Mouse (Mus musculus) urinary bladder, postnatal 14 days (tissue): ENCODE data around the gene Blvrb.

Source experiments
- DNase-seq: peaks from one replicate; pipeline ENCODE4 v3.0.0; 2021; ENCODE audit warnings: low spot score

Gene Blvrb

DNA sequence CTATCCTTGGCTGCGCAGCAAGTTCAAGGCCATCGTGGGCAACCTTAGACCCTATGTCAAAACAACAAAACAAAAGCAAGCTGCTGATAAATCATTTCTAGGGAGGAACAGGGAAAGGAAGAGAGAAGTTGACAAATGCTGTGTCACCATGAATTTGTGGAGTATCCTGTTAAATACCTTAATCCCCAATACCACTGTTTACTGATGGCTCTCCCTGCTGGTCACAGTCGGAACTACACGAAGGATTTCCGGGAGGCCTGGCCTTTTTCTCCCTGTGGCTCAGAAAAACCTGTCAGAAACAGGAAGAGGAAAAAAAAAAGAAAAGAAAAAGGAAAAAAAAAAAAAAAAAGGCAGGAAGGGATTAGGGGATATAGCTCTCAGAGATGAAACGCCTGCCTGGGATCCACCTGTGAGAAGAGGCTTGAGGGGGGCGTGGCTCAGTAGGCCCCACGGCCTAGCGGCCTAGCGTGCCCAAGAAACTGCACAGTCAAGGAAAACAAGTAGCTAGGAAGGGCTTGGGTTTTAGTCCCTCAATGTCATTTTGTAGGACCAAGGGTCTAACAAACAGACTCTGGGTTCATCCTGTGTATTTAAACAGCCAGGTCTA, 1.6 kb downstream of the Blvrb start:
- peak; percentile 83 for DNase-seq

GRCm38 (mm10) chr7:27451359-27451758, 3.6 kb downstream of the Blvrb start:
- DNase-seq, result no peak

DNA sequence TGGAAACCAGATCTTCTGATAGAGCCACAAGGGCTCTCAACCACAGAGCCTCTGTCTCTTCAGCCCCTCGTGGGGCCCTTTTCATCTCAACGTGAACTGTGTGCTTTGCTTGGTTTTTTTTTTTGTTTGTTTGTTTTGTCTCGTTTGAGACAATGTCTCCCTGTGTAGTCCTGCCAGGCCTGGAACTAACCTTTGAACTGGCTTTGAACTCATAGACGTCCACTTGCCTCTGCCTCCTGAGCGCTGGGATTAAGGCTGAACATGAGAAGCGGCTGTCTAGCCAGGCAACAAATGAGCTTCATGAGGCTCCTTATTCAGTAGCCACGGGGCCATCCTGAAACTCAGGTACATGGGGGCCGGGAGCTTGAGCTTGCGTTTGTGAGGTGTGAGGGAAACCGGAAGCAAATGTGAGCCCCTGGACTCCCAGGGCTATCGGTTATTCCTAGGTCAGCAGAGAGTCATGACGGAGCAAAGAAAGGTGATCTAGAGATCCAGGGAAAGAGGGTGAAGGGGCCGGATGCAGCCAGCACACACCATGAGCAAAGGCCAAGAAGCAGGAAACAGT, 4.5 kb downstream of the Blvrb start:
- DNase-seq, result no peak

DNA sequence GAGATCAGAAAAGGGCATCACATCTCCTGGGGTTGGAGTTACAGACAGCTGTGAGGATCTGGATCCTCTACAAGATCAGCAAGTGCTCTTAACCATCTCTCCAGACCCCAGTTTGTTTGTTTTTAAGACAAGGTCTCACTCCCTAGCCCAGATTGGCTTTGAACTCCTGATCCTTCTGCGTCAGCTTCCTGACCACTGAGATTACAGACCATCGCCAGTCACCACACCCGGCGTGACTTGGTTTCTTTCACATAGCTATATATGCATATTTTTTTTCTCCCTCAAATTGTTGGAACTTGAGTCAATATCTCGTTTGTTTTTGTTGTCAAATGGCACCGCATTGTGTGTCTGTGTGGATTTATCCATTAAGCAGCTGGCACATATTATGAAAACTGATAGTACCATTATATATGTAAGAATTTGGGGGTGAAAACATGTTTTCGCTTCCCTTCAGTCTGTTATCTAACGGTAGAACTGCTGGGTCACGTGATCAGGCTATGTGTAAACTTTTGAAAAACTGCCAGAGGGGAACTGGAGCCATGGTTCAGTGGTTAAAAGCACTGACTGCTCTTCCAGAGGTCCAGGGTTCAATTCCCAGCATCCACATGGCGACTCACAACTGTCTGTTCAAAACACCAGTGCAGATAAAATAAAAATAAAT, 6.8 kb downstream of the Blvrb start:
- DNase-seq, result no peak

DNA sequence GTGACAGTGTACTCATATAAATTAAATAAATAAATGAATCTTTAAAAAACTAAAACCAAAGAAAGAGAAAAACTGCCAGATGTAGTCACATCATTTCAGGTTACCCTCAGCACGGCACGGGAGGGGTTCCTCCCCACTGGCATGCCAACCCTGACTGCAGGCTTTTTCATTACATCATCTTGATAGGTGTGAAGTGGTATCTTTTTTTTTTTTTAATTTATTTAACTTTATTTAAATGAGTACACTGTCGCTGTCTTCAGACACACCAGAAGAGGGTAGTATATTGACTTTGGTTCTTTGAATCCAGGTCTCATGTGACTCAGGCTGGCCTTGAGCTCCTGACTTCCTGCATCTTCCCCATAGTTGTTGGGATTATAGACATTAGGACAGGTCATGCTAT, 7.5 kb downstream of the Blvrb start:
- DNase-seq, result no peak

GRCm38 (mm10) chr7:27458614-27459013, 10.8 kb downstream of the Blvrb start:
- DNase-seq, result no peak

GRCm38 (mm10) chr7:27459640-27460039, 11.9 kb downstream of the Blvrb start:
- no peak for DNase-seq

GRCm38 (mm10) chr7:27460477-27460876, 12.7 kb downstream of the Blvrb start:
- DNase-seq, result no peak

DNA sequence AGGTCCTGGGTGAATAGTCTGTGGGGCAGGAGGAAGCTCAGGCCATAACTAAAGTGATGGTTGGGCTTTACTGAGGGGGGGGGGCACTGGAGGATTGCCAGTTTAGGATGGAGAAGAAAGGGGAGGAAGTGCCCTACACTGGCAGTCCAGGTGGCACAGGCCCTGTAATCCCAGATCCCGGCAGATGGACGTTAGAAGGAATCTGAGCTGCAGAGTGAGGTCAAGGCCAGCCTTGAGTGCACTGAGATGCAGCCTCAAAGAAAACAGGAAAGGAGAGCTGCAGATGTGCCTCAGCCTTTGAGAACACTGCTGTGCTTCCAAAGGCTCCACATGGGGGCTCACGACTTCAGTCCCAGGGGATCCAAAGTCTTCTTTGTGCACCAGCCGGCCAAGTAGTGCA, 19.9 kb downstream of the Blvrb start:
- no peak for DNase-seq

- no peak for DNase-seq
Observed at GRCm38 (mm10) chr7:27471390-27472120, 23.8 kb downstream of the Blvrb start.

DNA sequence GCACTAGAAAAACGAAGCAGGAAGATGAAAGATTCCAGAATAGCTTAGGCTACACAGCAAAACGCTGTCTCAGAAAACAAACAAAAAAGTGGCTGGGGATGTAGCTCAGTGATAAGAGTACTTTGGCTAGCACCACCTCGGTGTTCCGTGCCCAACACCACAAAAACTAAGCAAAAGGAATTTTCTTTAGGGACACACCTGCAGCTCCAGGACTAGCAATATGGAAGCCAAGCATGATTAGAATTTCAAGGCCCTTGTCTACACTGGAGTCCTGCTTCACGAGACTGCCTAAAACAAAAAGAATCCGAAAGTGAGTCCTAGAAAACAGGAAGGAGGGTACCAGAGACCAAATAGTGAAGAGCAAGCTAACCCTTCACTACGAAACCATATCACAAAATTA, 24.8 kb downstream of the Blvrb start:
- no peak for DNase-seq

DNA sequence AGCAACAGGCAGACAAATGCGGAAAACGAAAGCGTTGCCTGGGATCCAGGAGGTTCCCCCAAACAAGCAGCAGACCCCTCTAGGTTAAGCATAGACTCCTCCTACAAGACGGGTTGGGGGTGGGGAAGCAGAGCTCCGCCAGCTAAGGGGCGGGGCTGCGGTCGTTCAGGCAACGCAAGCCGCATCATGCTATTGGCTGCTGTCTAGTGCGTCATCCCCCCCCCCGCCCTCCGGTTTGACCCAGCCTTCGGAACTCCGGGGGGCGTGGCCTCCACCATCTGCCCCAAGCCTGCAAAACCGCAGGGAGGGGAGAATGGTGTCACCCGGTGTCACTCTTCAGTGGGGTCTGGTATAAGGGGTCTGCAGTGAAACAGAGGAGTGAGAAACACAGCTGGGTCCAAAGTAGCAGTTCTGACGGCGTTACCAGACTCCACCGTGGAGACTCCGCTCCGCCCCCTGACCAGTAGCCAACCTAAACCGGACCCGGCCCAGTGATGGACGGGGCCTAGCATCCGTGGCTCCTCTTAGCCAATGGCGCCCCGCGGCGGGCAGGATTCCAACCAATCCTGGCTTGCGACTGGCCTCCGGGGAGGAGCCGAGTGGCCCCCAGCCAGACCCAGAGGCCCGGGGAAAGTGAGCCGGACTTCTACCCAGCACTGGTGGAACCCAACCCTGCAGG, 25.5 kb downstream of the Blvrb start, which contains the start of gene Sertad3:
Gene Sertad3, plus strand, starts transcription at position 613 of the 679 bp plus-strand sequence.
- DNase-seq, result peak; percentile 100

DNA sequence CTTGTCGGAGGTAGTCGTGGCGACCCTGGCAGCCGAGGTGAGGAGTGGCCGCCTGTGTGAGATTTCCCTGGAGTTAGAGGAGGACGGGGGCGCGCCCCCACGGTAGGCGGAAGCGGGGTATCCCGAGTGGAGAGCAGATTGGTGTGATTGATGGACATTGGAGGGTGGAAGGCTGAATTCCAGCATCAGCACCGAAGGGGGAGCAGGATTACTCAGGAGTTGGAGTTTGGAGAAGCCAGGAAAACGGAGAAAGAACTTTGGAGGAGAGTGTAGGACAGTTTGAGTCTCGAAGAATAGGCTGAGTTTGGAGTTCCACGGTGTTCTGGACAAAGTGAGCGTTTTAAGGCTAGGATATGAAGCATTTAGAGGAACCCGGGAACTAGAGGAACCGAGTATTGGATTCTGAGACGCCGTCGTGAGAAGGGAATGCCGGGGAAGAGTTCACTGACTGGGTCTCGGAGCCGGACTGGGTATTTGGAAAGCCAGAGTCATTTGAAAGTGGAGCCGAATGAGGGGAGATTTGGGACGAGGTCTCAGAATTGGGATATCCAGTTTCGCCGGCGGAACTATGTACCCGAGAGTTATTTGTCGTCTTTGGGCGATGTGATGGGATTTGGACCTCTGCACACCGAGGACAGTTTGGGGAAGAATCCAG, 26.2 kb downstream of the Blvrb start:
- no peak for DNase-seq

DNA sequence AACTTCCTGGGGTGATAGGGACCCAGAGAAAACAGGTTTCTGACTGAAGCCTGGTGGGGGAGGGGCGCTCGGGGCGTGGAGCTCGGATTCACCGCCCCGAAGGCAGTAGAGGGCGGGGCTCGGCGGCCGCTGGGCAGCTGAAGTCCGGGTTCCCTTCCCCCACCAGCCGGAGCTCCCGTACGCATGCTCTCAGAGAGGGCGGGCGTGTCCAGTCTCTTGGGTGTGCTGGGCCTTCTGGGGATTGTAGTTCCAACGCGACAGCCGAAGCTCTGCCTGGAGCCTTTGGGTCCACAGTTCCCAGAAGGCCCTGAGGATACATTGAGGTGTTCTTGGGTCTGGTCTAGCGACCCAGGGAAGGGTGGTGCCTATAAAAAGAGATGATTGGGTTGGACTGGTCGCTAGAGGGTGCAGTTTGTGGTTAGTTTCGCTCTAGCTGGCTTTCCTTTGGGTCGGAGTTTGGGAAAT, 26.7 kb downstream of the Blvrb start:
- DNase-seq, result peak; percentile 99

GRCm38 (mm10) chr7:27475596-27475995, 27.8 kb downstream of the Blvrb start:
- DNase-seq, result no peak

GRCm38 (mm10) chr7:27476098-27476635, 28.4 kb downstream of the Blvrb start:
- DNase-seq, result no peak

- DNase-seq, result no peak
Observed at GRCm38 (mm10) chr7:27478561-27478960, 30.8 kb downstream of the Blvrb start.

DNA sequence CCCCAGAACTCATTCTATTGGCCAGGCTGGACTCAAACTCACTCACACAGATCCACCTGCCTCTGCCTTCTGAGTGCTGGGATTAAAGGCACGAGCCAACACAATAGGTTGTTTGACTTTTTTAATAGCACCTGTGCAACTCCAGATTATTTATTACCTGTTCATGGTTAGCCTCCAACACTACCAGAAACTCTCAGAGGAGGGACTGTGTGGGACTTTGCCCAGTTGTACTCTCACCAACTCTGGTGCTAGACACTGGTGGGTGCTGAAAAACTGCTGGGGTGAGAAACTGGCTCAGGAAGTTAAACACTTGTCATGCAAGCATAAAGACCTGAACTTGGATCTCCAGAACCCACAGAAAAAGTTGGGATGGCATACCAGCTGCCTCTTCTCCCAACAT, 32.0 kb downstream of the Blvrb start:
- DNase-seq, result no peak

DNA sequence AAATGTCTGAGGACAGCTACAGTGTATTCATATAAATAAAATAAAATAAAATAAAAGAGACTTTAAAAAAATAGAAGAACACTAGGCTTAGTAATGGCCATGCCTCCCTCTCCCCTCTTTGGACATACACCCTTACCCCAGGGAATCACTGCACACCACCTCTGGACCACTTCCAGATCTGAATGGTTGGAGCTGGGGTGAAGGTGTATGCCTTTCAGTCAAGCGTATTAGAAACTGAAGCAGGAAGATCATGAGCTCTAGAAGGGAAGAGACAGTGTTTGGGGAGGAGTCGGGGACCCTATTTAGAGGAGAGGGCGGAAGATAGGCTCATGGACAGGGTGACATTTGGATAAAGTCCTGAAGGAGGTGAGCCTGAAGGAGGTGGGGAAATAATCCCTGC, 32.7 kb downstream of the Blvrb start:
- DNase-seq, result no peak

- no peak for DNase-seq
Observed at GRCm38 (mm10) chr7:27480927-27481626, 33.3 kb downstream of the Blvrb start.

DNA sequence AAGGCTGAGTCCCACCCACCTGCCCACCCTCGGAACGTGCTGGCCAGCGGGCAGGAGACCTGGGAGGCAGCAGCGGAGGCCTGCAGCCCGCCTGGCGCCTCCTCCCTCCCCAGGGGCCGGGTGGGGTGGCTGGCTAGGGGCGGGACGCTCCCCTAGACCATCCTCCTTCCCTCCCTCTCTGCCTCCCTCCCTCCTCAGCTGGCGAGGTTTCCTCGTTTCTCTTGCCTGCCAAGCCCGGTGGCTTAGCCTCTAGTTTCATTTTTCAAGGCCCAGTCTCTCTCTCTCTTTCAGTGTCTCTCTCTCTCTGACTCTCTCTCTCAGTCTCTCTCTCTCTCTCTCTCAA, 33.8 kb downstream of the Blvrb start:
- peak; percentile 93 for DNase-seq
